Mouse (Mus musculus): ENCODE measurements around the gene Atp1a2. TPM values are rescaled to one million over a fixed set of nuclear protein-coding genes. Genes with fewer than 3 reads are reported as not detected.

The Atp1a2 gene
- polyA plus RNA-seq (2015; fragmentation: Nextera tagmentation; extraction: Ambion mirVana), result 15.3 and 17.0 TPM in 2 replicates

- peak within 1 kb of the TSS; percentile 54 for H3K27ac ChIP-seq (ENCODE audit: low read length)
- peaks cover 4% of the 10 kb centered on the region; the same call in 1 of the 2 replicates for H3K4me1 ChIP-seq (ENCODE audit: insufficient read depth, low read depth, low read length)
- H3K36me3 ChIP-seq (ENCODE audit: insufficient read depth, low read length), result no peaks in the 10 kb centered on the region
- no peak within 1 kb of the TSS for H3K9ac ChIP-seq (replicated peaks; ENCODE audit: low read depth)
- ATAC-seq (peak; percentile 71), DNase-seq (ENCODE audit: low spot score) (peak; percentile 89)
- peak within 1 kb of the TSS; percentile 35 for H3K4me3 ChIP-seq (ENCODE audit: low read depth, low read length)
- H3K27me3 ChIP-seq (replicated peaks; ENCODE audit: insufficient read depth, low read length), result no peaks in the 10 kb centered on the region
- H3K9me3 ChIP-seq (ENCODE audit: low read length), result no peaks in the 10 kb centered on the region
- WGBS, result 9% methylated on average over 16 of the region's 16 CpGs
- TF ChIP-seq EP300 (IDR thresholded peaks at IDR 0.05) (no peak), CTCF (IDR thresholded peaks at IDR 0.05) (no peak)
- H3K4me2 ChIP-seq (replicated peaks; ENCODE audit: low read depth, low read length), result peak within 1 kb of the TSS; percentile 43
Observed at GRCm38 (mm10) chr1:172297611-172298537, at the start of gene Atp1a2. TSS of gene Atp1a2 (minus strand) at chr1:172298064.

GRCm38 (mm10) chr1:172347382-172347781 lies 49.5 kb upstream of the Atp1a2 start:
- TF ChIP-seq EP300 (IDR thresholded peaks at IDR 0.05) (no peak), CTCF (IDR thresholded peaks at IDR 0.05) (no peak)
- H3K4me1 ChIP-seq (ENCODE audit: insufficient read depth, low read depth, low read length), result no peaks in the 10 kb centered on the region
- no peaks in the 10 kb centered on the region for H3K36me3 ChIP-seq (ENCODE audit: insufficient read depth, low read length)
- no peak overlapping the region for H3K4me3 ChIP-seq (ENCODE audit: low read depth, low read length)
- ATAC-seq (no peak), DNase-seq (ENCODE audit: low spot score) (no peak)
- H3K27me3 ChIP-seq (replicated peaks; ENCODE audit: insufficient read depth, low read length), result peaks cover 7% of the 10 kb centered on the region; the same call in 1 of the 2 replicates
- no peaks in the 10 kb centered on the region for H3K9me3 ChIP-seq (ENCODE audit: low read length)
- H3K9ac ChIP-seq (replicated peaks; ENCODE audit: low read depth), result no peak overlapping the region
- 78% methylated on average over 12 of the region's 12 CpGs for WGBS
- no peak overlapping the region for H3K4me2 ChIP-seq (replicated peaks; ENCODE audit: low read depth, low read length)
- no peak overlapping the region for H3K27ac ChIP-seq (ENCODE audit: low read length)

GRCm38 (mm10) chr1:172346707-172347106 lies 48.8 kb upstream of the Atp1a2 start:
- no peaks in the 10 kb centered on the region for H3K36me3 ChIP-seq (ENCODE audit: insufficient read depth, low read length)
- 73% methylated on average over 10 of the region's 10 CpGs for WGBS
- no peaks in the 10 kb centered on the region for H3K9me3 ChIP-seq (ENCODE audit: low read length)
- ATAC-seq (no peak), DNase-seq (ENCODE audit: low spot score) (no peak)
- TF ChIP-seq CTCF (IDR thresholded peaks at IDR 0.05) (no peak), EP300 (IDR thresholded peaks at IDR 0.05) (no peak)
- no peak overlapping the region for H3K4me2 ChIP-seq (replicated peaks; ENCODE audit: low read depth, low read length)
- no peaks in the 10 kb centered on the region for H3K4me1 ChIP-seq (ENCODE audit: insufficient read depth, low read depth, low read length)
- H3K27ac ChIP-seq (ENCODE audit: low read length), result no peak overlapping the region
- H3K4me3 ChIP-seq (ENCODE audit: low read depth, low read length), result no peak overlapping the region
- peaks cover 4% of the 10 kb centered on the region; the same call in 1 of the 2 replicates for H3K27me3 ChIP-seq (replicated peaks; ENCODE audit: insufficient read depth, low read length)
- no peak overlapping the region for H3K9ac ChIP-seq (replicated peaks; ENCODE audit: low read depth)

- no peak overlapping the region for H3K4me3 ChIP-seq (ENCODE audit: low read depth, low read length)
- TF ChIP-seq EP300 (IDR thresholded peaks at IDR 0.05) (no peak), CTCF (IDR thresholded peaks at IDR 0.05) (no peak)
- H3K36me3 ChIP-seq (ENCODE audit: insufficient read depth, low read length), result no peaks in the 10 kb centered on the region
- ATAC-seq, result peak; percentile 44
- no peak overlapping the region for H3K27ac ChIP-seq (ENCODE audit: low read length)
- no peaks in the 10 kb centered on the region; the same call in 1 of the 2 replicates for H3K4me1 ChIP-seq (ENCODE audit: insufficient read depth, low read depth, low read length)
- H3K4me2 ChIP-seq (replicated peaks; ENCODE audit: low read depth, low read length), result no peak overlapping the region
- DNase-seq (ENCODE audit: low spot score), result peak; percentile 66
- no peaks in the 10 kb centered on the region for H3K27me3 ChIP-seq (replicated peaks; ENCODE audit: insufficient read depth, low read length)
- H3K9me3 ChIP-seq (ENCODE audit: low read length), result no peaks in the 10 kb centered on the region
- WGBS, result 56% methylated on average over 7 of the region's 7 CpGs
- no peak overlapping the region for H3K9ac ChIP-seq (replicated peaks; ENCODE audit: low read depth)
Observed at GRCm38 (mm10) chr1:172344820-172345219, 47.0 kb upstream of the Atp1a2 start.

GRCm38 (mm10) chr1:172343914-172344313 lies 46.0 kb upstream of the Atp1a2 start:
- DNase-seq (ENCODE audit: low spot score) (no peak), ATAC-seq (no peak)
- 53% methylated on average over 3 of the region's 3 CpGs for WGBS
- no peak overlapping the region for H3K4me2 ChIP-seq (replicated peaks; ENCODE audit: low read depth, low read length)
- H3K9ac ChIP-seq (replicated peaks; ENCODE audit: low read depth), result no peak overlapping the region
- TF ChIP-seq CTCF (IDR thresholded peaks at IDR 0.05) (no peak), EP300 (IDR thresholded peaks at IDR 0.05) (no peak)
- H3K4me3 ChIP-seq (ENCODE audit: low read depth, low read length), result no peak overlapping the region
- no peaks in the 10 kb centered on the region for H3K36me3 ChIP-seq (ENCODE audit: insufficient read depth, low read length)
- H3K27ac ChIP-seq (ENCODE audit: low read length), result no peak overlapping the region
- H3K4me1 ChIP-seq (ENCODE audit: insufficient read depth, low read depth, low read length), result no peaks in the 10 kb centered on the region; the same call in 1 of the 2 replicates
- no peaks in the 10 kb centered on the region for H3K27me3 ChIP-seq (replicated peaks; ENCODE audit: insufficient read depth, low read length)
- H3K9me3 ChIP-seq (ENCODE audit: low read length), result no peaks in the 10 kb centered on the region

- ATAC-seq (no peak), DNase-seq (ENCODE audit: low spot score) (no peak)
- Histone ChIP-seq H3K4me1 (ENCODE audit: insufficient read depth, low read depth, low read length) (no peaks in the 10 kb centered on the region; the same call in 1 of the 2 replicates), H3K4me2 (replicated peaks; ENCODE audit: low read depth, low read length) (no peak overlapping the region), H3K27me3 (replicated peaks; ENCODE audit: insufficient read depth, low read length) (no peaks in the 10 kb centered on the region), H3K4me3 (ENCODE audit: low read depth, low read length) (no peak overlapping the region), H3K9me3 (ENCODE audit: low read length) (no peaks in the 10 kb centered on the region), H3K9ac (replicated peaks; ENCODE audit: low read depth) (no peak overlapping the region), H3K36me3 (ENCODE audit: insufficient read depth, low read length) (no peaks in the 10 kb centered on the region), H3K27ac (ENCODE audit: low read length) (no peak overlapping the region)
- no peak for TF ChIP-seq CTCF (IDR thresholded peaks at IDR 0.05)
- no peak for TF ChIP-seq EP300 (IDR thresholded peaks at IDR 0.05)
- WGBS, result 87% methylated on average over 3 of the region's 3 CpGs
Observed at GRCm38 (mm10) chr1:172342729-172343128, 44.9 kb upstream of the Atp1a2 start.
